ENCODE assay signal across 8 mouse cellular contexts in genomic region chr8:104630574-104630973, GRCm38 (mm10). TPM values are rescaled to one million over a fixed set of nuclear protein-coding genes. Genes with fewer than 3 reads are reported as not detected.
DNase-seq lines count a peak whose midpoint lies in the region; ATAC-seq and TF ChIP-seq lines count a peak whose summit lies in the region.

No protein-coding gene starts in this region.

- peaks cover 6% of the 10 kb centered on the region; the same call in 1 of the 2 replicates for H3K27me3 ChIP-seq in forebrain, postnatal 0 days (ENCODE audit: insufficient read depth, low read length)
- H3K27me3 ChIP-seq in intestine, embryonic 16.5 days (replicated peaks; ENCODE audit: control insufficient read depth, insufficient read depth, low read length), result peaks cover 9% of the 10 kb centered on the region
- no peaks in the 10 kb centered on the region for H3K27me3 ChIP-seq in stomach, postnatal 0 days (ENCODE audit: control insufficient read depth, insufficient read depth, low read length)

- 3% methylated on average over 36 of the region's 36 CpGs for WGBS in forebrain, postnatal 0 days
- under 1% methylated on average over 36 of the region's 36 CpGs for WGBS in intestine, embryonic 16.5 days
- WGBS in stomach, postnatal 0 days, result under 1% methylated on average over 35 of the region's 36 CpGs

- peak; percentile 21 for DNase-seq in kidney, adult 11 months
- no peak for DNase-seq in kidney, postnatal 14 days
- peak; percentile 69 for DNase-seq in MN1 (ENCODE audit: low spot score)
- DNase-seq in forebrain, postnatal 0 days, result peak; percentile 6
- DNase-seq in stomach, postnatal 0 days (ENCODE audit: low spot score), result peak; percentile 44
- no peak for DNase-seq in layer of hippocampus, adult 11-12 months (ENCODE audit: low spot score)

- ATAC-seq in forebrain, postnatal 0 days, result peak; percentile 16; the same call in 1 of the 2 replicates
- peak; percentile 34; the same call in 1 of the 2 replicates for ATAC-seq in intestine, embryonic 16.5 days
- ATAC-seq in megakaryocyte progenitor cell, adult 5-6 weeks (replicated peaks; ENCODE audit: poor library complexity), result peak; percentile 26; the same call in 1 of the 2 replicates
- ATAC-seq in stomach, postnatal 0 days (ENCODE audit: low FRiP score, low TSS enrichment), result 0 out of 2 replicates have a peak, but pooled peaks have one; percentile 17

- peak overlapping the region; percentile 32 for H3K4me3 ChIP-seq in forebrain, postnatal 0 days (ENCODE audit: low read depth, low read length)
- peak overlapping the region; percentile 48 for H3K4me3 ChIP-seq in intestine, embryonic 16.5 days (ENCODE audit: low read length)
- peak overlapping the region; percentile 42 for H3K4me3 ChIP-seq in stomach, postnatal 0 days (ENCODE audit: low read depth, low read length)

- peak overlapping the region; percentile 28; the same call in 1 of the 2 replicates for H3K9ac ChIP-seq in forebrain, postnatal 0 days
- H3K9ac ChIP-seq in intestine, embryonic 16.5 days (ENCODE audit: low read depth, low read length), result peak overlapping the region; percentile 60
- H3K9ac ChIP-seq in stomach, postnatal 0 days (ENCODE audit: low read length), result peak overlapping the region; percentile 53

- no peak overlapping the region for H3K27ac ChIP-seq in forebrain, postnatal 0 days (ENCODE audit: low read depth, low read length)
- no peak overlapping the region for H3K27ac ChIP-seq in intestine, embryonic 16.5 days (ENCODE audit: low read length)
- peak overlapping the region; percentile 45 for H3K27ac ChIP-seq in stomach, postnatal 0 days (replicated peaks)

- H3K4me1 ChIP-seq in forebrain, postnatal 0 days (ENCODE audit: insufficient read depth), result peaks cover 8% of the 10 kb centered on the region; the same call in 1 of the 2 replicates
- peaks cover 6% of the 10 kb centered on the region for H3K4me1 ChIP-seq in intestine, embryonic 16.5 days (ENCODE audit: control insufficient read depth, insufficient read depth, low read length)
- H3K4me1 ChIP-seq in stomach, postnatal 0 days (replicated peaks; ENCODE audit: control insufficient read depth, insufficient read depth), result 0 out of 2 replicates have a peak, but pooled peaks cover 2% of the 10 kb centered on the region

- H3K4me2 ChIP-seq in forebrain, postnatal 0 days (ENCODE audit: low read depth), result peak overlapping the region; percentile 57
- H3K4me2 ChIP-seq in intestine, embryonic 16.5 days (ENCODE audit: low read depth, low read length), result peak overlapping the region; percentile 70
- H3K4me2 ChIP-seq in stomach, postnatal 0 days (replicated peaks; ENCODE audit: low read depth), result peak overlapping the region; percentile 58

- no peaks in the 10 kb centered on the region for H3K9me3 ChIP-seq in forebrain, postnatal 0 days (ENCODE audit: low read length)
- H3K9me3 ChIP-seq in intestine, embryonic 16.5 days (ENCODE audit: control insufficient read depth, low read length), result no peaks in the 10 kb centered on the region
- H3K9me3 ChIP-seq in stomach, postnatal 0 days (ENCODE audit: control insufficient read depth, low read length), result no peaks in the 10 kb centered on the region

- H3K36me3 ChIP-seq in forebrain, postnatal 0 days (ENCODE audit: insufficient read depth), result peaks cover 8% of the 10 kb centered on the region
- H3K36me3 ChIP-seq in intestine, embryonic 16.5 days (ENCODE audit: control insufficient read depth, insufficient read depth, low read length), result no peaks in the 10 kb centered on the region
- no peaks in the 10 kb centered on the region for H3K36me3 ChIP-seq in stomach, postnatal 0 days (ENCODE audit: control insufficient read depth, insufficient read depth, low read length)

- TF ChIP-seq EP300 in stomach, postnatal 0 days (optimal IDR thresholded peaks at IDR 0.05), result no peak

- TF ChIP-seq CTCF in forebrain, postnatal 0 days (IDR thresholded peaks at IDR 0.05; ENCODE audit: low read depth), result no peak; the same call in 1 of the 2 replicates
- peak; percentile 21; the same call in 1 of the 2 replicates for TF ChIP-seq CTCF in stomach, postnatal 0 days (IDR thresholded peaks at IDR 0.05; ENCODE audit: low read depth)

RNA-seq across cellular contexts. Expression of gene Rrad, which starts 0.6 kb away (rescaled TPM):
- 5.2 and 5.3 TPM in 2 replicates for total RNA-seq in forebrain, postnatal 0 days (2014; rRNA removed)
- polyA plus RNA-seq in forebrain, postnatal 0 days (2015; fragmentation: Nextera tagmentation; extraction: Ambion mirVana), result 2.2 and 2.9 TPM in 2 replicates
- 4.6 and 5.2 TPM in 2 replicates for polyA plus RNA-seq in intestine, embryonic 16.5 days (2015; fragmentation: Nextera tagmentation; extraction: Ambion mirVana)
- 0.76 and 1.2 TPM in 2 replicates for total RNA-seq in megakaryocyte progenitor cell, adult 5-6 weeks (2015)
- 1.5 and 1.9 TPM in 2 replicates for total RNA-seq in megakaryocyte progenitor cell, adult 5-6 weeks (2017)
- 10.3 and 12.8 TPM in 2 replicates for polyA plus RNA-seq in stomach, postnatal 0 days (2015; fragmentation: Nextera tagmentation; extraction: Ambion mirVana)

RNA-seq across cellular contexts. Expression of gene Cdh16, which starts 6.4 kb away (rescaled TPM):
- total RNA-seq in forebrain, postnatal 0 days (2014; rRNA removed), result not detected in 2 replicates
- not detected in 2 replicates for polyA plus RNA-seq in forebrain, postnatal 0 days (2015; fragmentation: Nextera tagmentation; extraction: Ambion mirVana)
- 0.31 and 0.36 TPM in 2 replicates for polyA plus RNA-seq in intestine, embryonic 16.5 days (2015; fragmentation: Nextera tagmentation; extraction: Ambion mirVana)
- not detected in 2 replicates for total RNA-seq in megakaryocyte progenitor cell, adult 5-6 weeks (2015)
- not detected in 2 replicates for total RNA-seq in megakaryocyte progenitor cell, adult 5-6 weeks (2017)
- polyA plus RNA-seq in stomach, postnatal 0 days (2015; fragmentation: Nextera tagmentation; extraction: Ambion mirVana), result 0.30 TPM in 2 replicates

RNA-seq across cellular contexts. Expression of gene Ciao2b, which starts 11.2 kb away (rescaled TPM):
- 54.9 and 61.9 TPM in 2 replicates for total RNA-seq in forebrain, postnatal 0 days (2014; rRNA removed)
- polyA plus RNA-seq in forebrain, postnatal 0 days (2015; fragmentation: Nextera tagmentation; extraction: Ambion mirVana), result 108 and 110 TPM in 2 replicates
- polyA plus RNA-seq in intestine, embryonic 16.5 days (2015; fragmentation: Nextera tagmentation; extraction: Ambion mirVana), result 93.6 and 94.9 TPM in 2 replicates
- total RNA-seq in megakaryocyte progenitor cell, adult 5-6 weeks (2015), result 12.0 and 15.7 TPM in 2 replicates
- 20.7 and 22.1 TPM in 2 replicates for total RNA-seq in megakaryocyte progenitor cell, adult 5-6 weeks (2017)
- polyA plus RNA-seq in stomach, postnatal 0 days (2015; fragmentation: Nextera tagmentation; extraction: Ambion mirVana), result 71.2 and 76.1 TPM in 2 replicates

RNA-seq across cellular contexts. Expression of gene Pdp2, which starts 39.3 kb away (rescaled TPM):
- 11.8 and 13.2 TPM in 2 replicates for total RNA-seq in forebrain, postnatal 0 days (2014; rRNA removed)
- 8.8 and 14.6 TPM in 2 replicates for polyA plus RNA-seq in forebrain, postnatal 0 days (2015; fragmentation: Nextera tagmentation; extraction: Ambion mirVana)
- 18.2 and 18.4 TPM in 2 replicates for polyA plus RNA-seq in intestine, embryonic 16.5 days (2015; fragmentation: Nextera tagmentation; extraction: Ambion mirVana)
- total RNA-seq in megakaryocyte progenitor cell, adult 5-6 weeks (2015), result 8.8 and 9.3 TPM in 2 replicates
- 7.2 and 9.2 TPM in 2 replicates for total RNA-seq in megakaryocyte progenitor cell, adult 5-6 weeks (2017)
- polyA plus RNA-seq in stomach, postnatal 0 days (2015; fragmentation: Nextera tagmentation; extraction: Ambion mirVana), result 5.5 and 6.2 TPM in 2 replicates

Comparison
In these comparisons a context has a peak if more than half of its experiments do, and no peak if none do; other contexts are left out.
1. DNase-seq: peak in kidney, adult 11 months (single experiment), MN1 (single experiment), forebrain, postnatal 0 days (single experiment) and stomach, postnatal 0 days (single experiment); none in kidney, postnatal 14 days (single experiment) and layer of hippocampus, adult 11-12 months (single experiment).
2. Peak in every context shown above with its lines, with median percentiles within 50 percentile points of each other: ATAC-seq, H3K4me2 ChIP-seq, H3K4me3 ChIP-seq and H3K9ac ChIP-seq.